Mouse (Mus musculus) MEL-GATA-1-ER (cell line): ENCODE measurements around the gene Hipk2.
A peak's percentile ranks its signal among the peaks of the same experiment; 100 is the strongest.

Experiments used
- DNase-seq: peaks from one replicate; pipeline ENCODE4 v3.0.0-alpha.2; 2012; ENCODE audit warnings: low read depth; ENCODE audit errors: extremely low read depth

Hipk2 gene

DNA sequence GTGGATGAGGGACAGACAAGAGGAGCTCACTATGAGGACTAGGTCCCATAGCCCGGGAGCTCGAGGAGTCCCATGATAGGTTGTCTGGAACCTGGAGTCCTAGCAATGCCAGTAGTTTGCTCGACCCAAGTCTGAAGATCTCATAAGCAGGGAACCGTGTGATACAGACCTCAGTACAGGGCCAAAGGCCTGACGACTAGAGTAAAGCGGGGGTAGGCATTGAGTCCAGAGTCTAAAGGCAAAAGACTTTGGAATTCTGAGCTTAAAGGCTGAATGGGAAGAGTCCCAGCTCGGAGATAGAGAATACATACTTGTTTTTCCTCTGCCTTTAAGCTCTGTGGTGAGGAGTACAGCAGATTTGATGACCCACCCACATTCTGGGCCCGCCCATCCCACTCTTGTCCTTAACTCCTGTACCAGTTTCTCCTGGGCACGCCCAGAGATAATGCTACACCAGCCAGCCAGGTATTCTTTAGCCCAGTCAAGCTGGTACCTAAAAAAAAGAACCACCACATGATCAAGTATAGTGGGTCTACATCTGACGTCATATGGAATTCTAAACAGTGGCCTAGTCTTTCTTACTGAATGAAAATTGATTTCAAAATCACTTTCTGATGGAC is 27.0 kb upstream of the Hipk2 start:
- no peak for DNase-seq

GRCm38 (mm10) chr6:38901636-38902035 is 25.7 kb upstream of the Hipk2 start:
- DNase-seq = no peak

DNA sequence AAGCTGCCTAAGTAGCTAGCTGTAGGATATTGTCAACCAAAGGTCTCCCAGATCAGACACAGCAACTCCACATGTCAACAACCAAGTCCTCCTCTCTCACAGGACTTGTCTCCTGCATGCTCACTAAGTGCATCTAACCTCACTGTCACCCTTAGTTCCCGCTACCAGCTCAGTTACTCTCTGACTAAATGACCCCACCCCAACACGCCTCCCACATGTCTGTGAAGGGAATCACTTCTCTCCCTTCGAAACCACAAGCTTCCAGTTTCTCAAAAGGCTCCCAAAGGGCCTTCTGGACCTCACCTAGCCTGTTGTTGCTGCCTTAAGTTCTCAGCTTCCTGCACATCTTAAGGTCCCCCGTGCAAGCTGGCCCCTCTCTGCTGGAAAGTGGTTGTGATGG is 25.2 kb upstream of the Hipk2 start:
- no peak for DNase-seq

DNA sequence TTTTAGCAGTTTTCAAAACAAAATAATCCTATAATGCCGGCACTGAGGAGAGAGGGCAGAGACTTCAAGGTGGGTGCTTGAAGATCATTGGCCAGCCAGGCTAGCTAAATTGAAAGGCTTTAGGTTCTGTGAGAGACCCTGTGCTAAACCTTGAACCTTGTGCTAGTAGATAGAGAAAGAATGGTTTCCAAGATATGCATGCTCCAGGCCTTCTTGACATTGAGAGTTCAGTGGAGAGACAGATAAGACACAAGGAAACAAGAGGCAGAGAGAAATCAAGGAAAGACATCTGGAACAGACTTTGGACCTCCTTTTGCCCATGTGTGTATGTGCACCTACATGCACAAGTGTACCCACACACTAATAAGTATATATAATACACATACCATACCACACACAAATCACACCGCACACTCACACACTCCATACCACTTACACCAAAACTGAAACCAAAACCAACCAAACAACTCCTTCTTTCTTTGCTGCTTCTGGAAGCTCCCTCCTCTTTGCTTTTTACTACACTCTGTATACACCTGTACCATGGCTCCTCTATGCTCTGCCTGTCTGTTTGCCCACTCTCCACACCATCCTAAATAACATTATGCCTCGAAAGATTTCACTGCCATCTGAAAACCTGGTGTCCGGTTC is 24.6 kb upstream of the Hipk2 start:
- DNase-seq = peak; percentile 82

DNA sequence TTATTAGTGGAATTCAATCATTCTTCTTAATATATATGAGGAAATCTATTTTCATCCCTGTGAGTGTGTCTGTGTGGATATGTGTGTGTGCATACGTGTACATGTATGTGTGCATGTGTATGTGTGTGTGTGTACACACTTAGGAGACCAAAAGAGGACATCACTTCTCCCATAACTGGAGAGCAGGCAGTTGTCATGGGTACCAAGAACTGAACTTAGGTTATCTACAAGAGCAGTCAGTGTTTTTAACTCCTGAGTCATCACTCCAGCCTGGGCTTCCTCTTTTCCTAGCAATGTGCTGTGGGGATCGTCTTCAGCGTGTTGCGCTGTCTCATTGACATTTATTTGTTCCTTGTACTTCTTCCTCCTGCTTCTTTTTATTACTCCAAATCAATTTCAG is 24.1 kb upstream of the Hipk2 start:
- DNase-seq = peak; percentile 99

DNA sequence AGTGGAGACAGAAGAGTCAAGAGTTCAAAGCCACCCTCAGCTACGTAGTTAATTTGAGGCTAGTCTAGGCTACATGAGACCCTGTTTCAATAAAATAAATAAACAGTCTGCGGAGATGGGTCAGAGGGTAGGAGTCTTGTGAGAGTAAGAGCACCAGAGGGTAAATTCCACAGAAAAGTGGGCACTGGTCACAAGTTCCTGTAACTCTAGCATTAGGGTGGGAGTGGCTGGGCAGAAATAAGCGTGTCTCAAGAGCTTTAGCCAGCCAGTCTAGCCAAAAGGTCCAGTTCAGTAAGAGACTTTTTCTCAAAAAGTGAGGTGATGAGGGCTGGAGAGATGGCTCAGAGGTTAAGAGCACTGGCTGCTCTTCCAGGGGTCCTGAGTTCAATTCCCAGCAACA is 17.6 kb upstream of the Hipk2 start:
- no peak for DNase-seq

DNA sequence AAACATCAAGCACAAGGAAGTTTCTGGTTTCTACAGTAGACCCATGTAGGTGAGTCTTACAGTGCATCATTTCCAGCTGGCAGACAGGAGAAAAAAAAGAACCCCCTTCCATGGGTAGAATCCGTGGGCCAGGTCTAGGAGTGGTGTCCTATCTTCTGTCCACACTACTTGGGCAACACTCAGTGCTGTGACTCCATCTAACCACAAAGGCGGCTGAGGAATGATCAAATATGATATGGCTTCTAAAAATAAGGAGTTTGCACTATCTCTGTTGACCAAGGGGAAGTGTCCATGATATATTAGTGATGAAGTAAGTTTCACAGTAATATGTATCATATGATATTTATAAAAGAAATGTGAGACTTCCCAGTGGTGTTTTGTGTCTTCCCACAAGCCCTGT is 16.1 kb upstream of the Hipk2 start:
- peak; percentile 70 for DNase-seq

GRCm38 (mm10) chr6:38889156-38889555 is 13.2 kb upstream of the Hipk2 start:
- DNase-seq = no peak

- DNase-seq = no peak
These were observed 11.5 kb upstream of the Hipk2 start for GRCm38 (mm10) chr6:38887436-38887835.

- DNase-seq = no peak
These were observed 9.2 kb upstream of the Hipk2 start for GRCm38 (mm10) chr6:38885132-38885531.

- DNase-seq = no peak
These were observed 8.5 kb upstream of the Hipk2 start for GRCm38 (mm10) chr6:38884482-38884881.

- DNase-seq = no peak
These were observed 6.8 kb upstream of the Hipk2 start for GRCm38 (mm10) chr6:38882728-38883171.

DNA sequence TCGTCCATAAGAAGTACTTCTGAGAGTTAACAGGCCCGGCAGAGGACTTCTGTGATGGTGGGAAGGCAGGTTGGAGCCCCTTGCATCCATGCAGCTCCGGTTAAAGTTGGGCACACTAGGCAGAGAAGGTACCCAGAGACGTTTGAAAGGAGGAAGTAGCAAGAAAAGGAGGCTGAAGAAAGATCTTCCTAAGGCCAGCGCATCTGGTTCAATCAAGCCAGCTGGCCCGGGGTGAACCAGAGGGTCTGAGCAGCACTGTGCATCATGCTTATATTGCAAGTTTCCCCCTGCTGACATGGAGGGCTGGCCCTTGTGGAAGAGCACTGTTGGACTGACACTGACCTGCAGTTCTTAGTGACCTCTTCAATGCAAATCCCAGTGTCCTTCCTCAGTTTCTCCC is 6.0 kb upstream of the Hipk2 start:
- DNase-seq = no peak

- DNase-seq = no peak
These were observed 5.5 kb upstream of the Hipk2 start for GRCm38 (mm10) chr6:38881468-38881867.

DNA sequence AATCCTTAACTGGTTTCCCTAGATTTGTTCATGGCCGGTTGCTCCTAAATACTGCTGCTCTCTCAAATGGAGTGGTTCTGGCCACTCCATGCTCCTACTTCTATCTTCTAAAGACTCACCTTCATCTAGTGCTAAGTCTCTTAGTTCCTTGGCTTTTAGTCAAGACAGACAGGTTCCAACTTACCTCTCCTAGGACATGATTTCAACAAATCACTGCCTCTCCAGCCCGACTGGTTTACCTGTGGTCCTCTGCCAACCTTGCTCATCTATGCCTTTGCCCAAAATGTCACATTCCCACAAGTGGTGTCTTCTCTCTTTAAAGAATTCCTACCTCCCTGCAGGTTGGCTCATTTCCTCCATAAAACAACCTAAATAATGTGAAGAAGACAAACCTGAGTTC is 1.7 kb upstream of the Hipk2 start:
- no peak for DNase-seq

DNA sequence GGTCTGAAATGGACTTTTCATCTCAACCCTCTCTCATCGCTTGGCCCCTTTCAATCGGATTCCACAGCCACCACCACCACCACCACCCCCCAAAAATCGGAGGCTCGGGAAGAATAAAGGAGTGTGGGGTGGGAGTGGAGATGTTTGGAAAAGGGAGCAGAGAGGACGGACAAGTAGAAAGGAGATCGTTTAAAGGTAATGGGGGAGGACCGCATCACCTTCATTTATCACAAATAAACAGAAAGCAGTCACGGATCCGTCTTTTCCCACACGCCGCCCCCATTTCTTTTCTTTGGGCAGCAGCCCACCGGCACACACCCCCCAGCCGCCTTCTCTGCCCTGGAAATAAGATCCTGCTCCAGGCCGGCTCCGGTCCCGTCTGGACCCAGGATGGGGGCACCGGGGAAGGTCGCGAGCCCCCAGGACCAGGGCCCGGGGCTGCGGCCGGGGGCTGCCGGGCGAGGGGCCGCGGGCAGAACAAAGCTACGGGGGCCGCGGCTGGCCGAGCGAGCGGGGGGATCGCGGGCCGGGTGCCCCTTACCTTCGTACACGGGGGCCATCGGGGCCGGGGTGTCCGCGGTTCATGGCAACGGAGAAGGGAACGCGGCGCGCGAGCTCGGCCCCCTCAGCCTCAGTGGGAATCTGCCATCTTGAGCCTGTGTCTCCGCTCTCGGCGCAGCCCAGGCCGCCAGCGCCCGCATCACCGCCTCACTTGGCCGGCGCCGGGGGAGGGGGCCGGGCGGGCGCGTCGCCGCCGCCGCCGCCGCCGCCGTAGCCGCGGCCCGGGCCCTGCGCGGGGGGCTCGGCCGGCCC is 501 bp downstream of the Hipk2 start, which contains the start of gene Tbxas1:
Tbxas1 (plus strand) TSS at position 147 of the 813 bp plus-strand sequence.
- no peak for DNase-seq

- no peak for DNase-seq
These were observed 1.3 kb downstream of the Hipk2 start for GRCm38 (mm10) chr6:38874565-38875257.

DNA sequence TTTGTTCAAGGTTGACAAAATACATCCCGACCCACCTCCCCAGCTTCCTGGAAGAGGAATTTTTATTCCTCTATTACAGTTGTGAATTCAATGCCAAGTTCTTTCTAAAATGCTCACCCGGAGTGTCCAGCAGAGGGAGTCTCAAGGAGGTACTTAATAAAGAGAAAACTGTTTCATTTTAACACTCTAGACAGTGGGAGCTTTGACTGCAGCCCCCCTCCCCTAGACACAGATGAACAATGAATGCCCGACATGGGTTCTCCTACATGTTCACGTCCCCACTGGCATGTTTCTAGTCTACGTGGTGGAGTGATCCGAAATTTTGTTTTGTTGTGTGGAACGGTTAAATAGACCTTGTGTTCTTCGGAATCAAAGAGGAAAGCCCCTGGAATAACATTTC is 1.9 kb downstream of the Hipk2 start:
- DNase-seq = no peak

GRCm38 (mm10) chr6:38873316-38873715 is 2.6 kb downstream of the Hipk2 start:
- no peak for DNase-seq

GRCm38 (mm10) chr6:38871051-38871450 is 4.9 kb downstream of the Hipk2 start:
- no peak for DNase-seq

DNA sequence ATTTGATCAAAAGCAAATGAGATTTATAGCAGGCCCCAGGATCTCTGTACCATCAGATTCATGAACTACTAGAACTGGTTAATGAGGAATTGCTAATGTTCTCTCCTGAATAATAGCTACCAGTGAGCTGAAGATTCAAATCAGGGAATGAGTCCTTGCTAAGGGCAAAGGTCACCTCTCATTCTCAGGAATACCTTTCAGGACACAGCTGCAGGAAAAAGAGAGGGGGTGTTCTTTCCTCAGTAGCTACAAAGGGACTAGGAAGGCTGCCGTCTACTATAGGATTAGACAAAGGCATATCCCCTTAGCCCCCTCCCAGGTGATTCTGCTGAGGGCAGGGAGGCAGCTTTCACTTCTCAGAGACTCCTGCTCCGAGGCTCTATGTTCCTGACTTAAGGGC is 5.9 kb downstream of the Hipk2 start:
- DNase-seq = no peak

DNA sequence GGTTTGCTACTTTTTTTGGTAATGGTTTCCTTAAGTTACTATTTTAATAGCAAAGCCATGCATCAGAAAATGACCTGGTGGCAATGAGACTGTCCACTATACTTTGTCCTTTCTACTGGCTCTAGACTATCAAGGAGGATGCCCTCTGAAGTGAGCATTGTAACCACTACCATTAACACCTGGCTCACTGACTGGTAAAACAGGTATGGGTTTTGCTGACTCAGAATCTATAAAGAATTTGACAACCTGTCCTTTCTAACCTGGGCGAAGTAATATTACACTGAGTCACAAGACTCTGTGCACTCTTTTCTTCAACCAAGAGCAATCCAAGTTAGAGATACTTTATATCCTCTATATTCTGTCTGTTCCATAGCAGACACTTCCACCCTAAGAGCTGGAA is 7.0 kb downstream of the Hipk2 start:
- DNase-seq = no peak
